13 mouse cellular contexts compared by ENCODE assay signal in the genomic region with DNA sequence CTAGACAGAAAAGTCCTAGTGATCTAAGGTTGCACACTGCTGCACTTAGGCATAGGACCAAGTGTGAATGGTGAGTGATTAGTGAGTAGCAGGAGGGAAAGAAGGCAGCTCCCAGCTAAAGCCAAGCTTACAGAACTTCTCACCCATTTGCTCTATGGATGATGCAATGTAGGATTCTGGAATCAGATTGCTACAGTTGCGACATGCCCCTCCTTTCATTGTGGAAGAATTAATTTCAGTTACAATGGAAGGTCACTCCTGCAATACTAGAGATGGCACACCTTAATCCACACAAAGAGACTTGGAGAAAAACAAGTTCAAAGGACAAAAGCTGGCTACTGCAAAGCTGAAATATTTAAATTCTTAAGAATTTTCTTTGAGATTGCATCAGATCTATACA.
"Had no signal": no experiment of that assay in that cellular context is flagged by ENCODE, and none has a peak within 500 bp of the region (broad histone marks: within the 10 kb centered on the region; RNA-seq: fewer than 3 reads in every experiment).

No protein-coding gene starts in this region.

- H3K27ac ChIP-seq: limb, embryonic 12.5 days; liver, embryonic 15.5 days; macrophage; neural tube, embryonic 12.5 days had no signal

- DNase-seq: kidney, adult 2 months; kidney, postnatal 25 days; liver; lung, adult 2 months; lung, postnatal 10 days; midbrain, embryonic 14.5 days; spleen, adult 18-20 months; thymus, adult 2 months; thymus, postnatal 25 days had no signal

- H3K4me3 ChIP-seq: limb, embryonic 12.5 days; liver, embryonic 15.5 days; neural tube, embryonic 12.5 days had no signal

- H3K9me3 ChIP-seq: limb, embryonic 12.5 days; liver, embryonic 15.5 days; neural tube, embryonic 12.5 days had no signal

- H3K4me2 ChIP-seq: limb, embryonic 12.5 days; liver, embryonic 15.5 days; neural tube, embryonic 12.5 days had no signal

- H3K36me3 ChIP-seq: limb, embryonic 12.5 days; liver, embryonic 15.5 days; neural tube, embryonic 12.5 days had no signal

- H3K9ac ChIP-seq: limb, embryonic 12.5 days; liver, embryonic 15.5 days; neural tube, embryonic 12.5 days had no signal

- H3K27me3 ChIP-seq: limb, embryonic 12.5 days; liver, embryonic 15.5 days; neural tube, embryonic 12.5 days had no signal

- H3K4me1 ChIP-seq: limb, embryonic 12.5 days; liver, embryonic 15.5 days had no signal
